Mouse (Mus musculus) hindlimb bud, embryonic 11.5 days (tissue): ENCODE data around the gene Tmem150a.

Source experiments
- DNase-seq: peaks from one replicate; pipeline ENCODE4 v3.0.0-alpha.2; 2012; ENCODE audit warnings: low read depth, low spot score; ENCODE audit errors: extremely low spot score

Tmem150a gene

GRCm38 (mm10) chr6:72371571-72371970, 16.3 kb downstream of the Tmem150a start:
- DNase-seq = no peak

GRCm38 (mm10) chr6:72373184-72373583, 17.9 kb downstream of the Tmem150a start:
- no peak for DNase-seq

GRCm38 (mm10) chr6:72374206-72374605, 19.0 kb downstream of the Tmem150a start:
- no peak for DNase-seq

- DNase-seq = no peak
Measured at GRCm38 (mm10) chr6:72374820-72375563, 19.7 kb downstream of the Tmem150a start.

GRCm38 (mm10) chr6:72378510-72379234, 23.4 kb downstream of the Tmem150a start:
- no peak for DNase-seq

- DNase-seq = no peak
Measured at GRCm38 (mm10) chr6:72379377-72380130, 24.3 kb downstream of the Tmem150a start.

- DNase-seq = no peak
Measured at GRCm38 (mm10) chr6:72380131-72380770, 25.0 kb downstream of the Tmem150a start, which contains the start of gene Vamp5. TSS of gene Vamp5 (minus strand) at chr6:72380468.

GRCm38 (mm10) chr6:72382494-72382893, 27.2 kb downstream of the Tmem150a start:
- DNase-seq = no peak

- DNase-seq = no peak
Measured at GRCm38 (mm10) chr6:72383142-72383820, 28.0 kb downstream of the Tmem150a start.

- DNase-seq = no peak
Measured at GRCm38 (mm10) chr6:72383952-72384351, 28.7 kb downstream of the Tmem150a start.

- no peak for DNase-seq
Measured at GRCm38 (mm10) chr6:72385258-72385657, 30.0 kb downstream of the Tmem150a start.

GRCm38 (mm10) chr6:72386561-72386960, 31.3 kb downstream of the Tmem150a start:
- no peak for DNase-seq

GRCm38 (mm10) chr6:72387816-72388215, 32.6 kb downstream of the Tmem150a start:
- no peak for DNase-seq

GRCm38 (mm10) chr6:72388266-72388665, 33.0 kb downstream of the Tmem150a start:
- no peak for DNase-seq

- DNase-seq = no peak
Measured at GRCm38 (mm10) chr6:72388791-72389329, 33.6 kb downstream of the Tmem150a start.

- DNase-seq = no peak
Measured at GRCm38 (mm10) chr6:72389471-72389940, 34.3 kb downstream of the Tmem150a start.

GRCm38 (mm10) chr6:72389941-72390771, 34.9 kb downstream of the Tmem150a start, which contains the start of gene Vamp8:
TSS of gene Vamp8 (minus strand) at chr6:72390703.
- no peak for DNase-seq

- DNase-seq = no peak
Measured at GRCm38 (mm10) chr6:72390795-72391521, 35.7 kb downstream of the Tmem150a start.
